Mouse (Mus musculus) CH12.LX (cell line): ENCODE data around the gene Cnksr1. TPM values are rescaled to one million over a fixed set of nuclear protein-coding genes. Genes with fewer than 3 reads are reported as not detected.

Experiments used
- DNase-seq: peaks from one replicate; pipeline ENCODE4 v3.0.0-alpha.2; 2013; ENCODE audit errors: extremely low read depth
- H3K27ac ChIP-seq: 2 replicates; pipeline ENCODE4 v1.5.1; 2012; ENCODE audit warnings: low read depth, mild to moderate bottlenecking, control low read depth, moderate library complexity; ENCODE audit not compliant: insufficient read depth
- H3K27me3 ChIP-seq: replicated peaks from 2 replicates; pipeline ENCODE3; 2012; ENCODE audit warnings: inconsistent platforms
- H3K36me3 ChIP-seq, 2 experiments: replicated peaks in 1 of 2; 2 replicates each; pipeline versions ENCODE3 to v1.6.1; 2012; ENCODE audit warnings: inconsistent platforms in 1 of 2, low read length in 1 of 2, mild to moderate bottlenecking in 1 of 2, mixed read lengths in 1 of 2, moderate library complexity in 1 of 2; ENCODE audit not compliant: control insufficient read depth in 1 of 2, insufficient read depth in 1 of 2
- H3K4me1 ChIP-seq, 2 experiments: 2 replicates each; pipeline ENCODE4 v1.6.1; 2012; ENCODE audit warnings: inconsistent platforms in 1 of 2, moderate library complexity in 1 of 2; ENCODE audit not compliant: insufficient read depth in 2 of 2, control insufficient read depth in 1 of 2
- H3K4me2 ChIP-seq: 2 replicates; pipeline ENCODE4 v1.6.1; 2012; ENCODE audit warnings: low read depth, mild to moderate bottlenecking, control low read depth; ENCODE audit not compliant: poor library complexity, insufficient read depth, severe bottlenecking
- H3K4me3 ChIP-seq, 3 experiments: fragments of 150-350 bp in 1 of 3; sonication (generic) in 1 of 3; replicated peaks in 1 of 3; 2 replicates each; pipeline versions ENCODE3 to v1.5.1; 2011 to 2012; ENCODE audit warnings: low read depth in 2 of 3, low read length in 2 of 3, mild to moderate bottlenecking in 2 of 3, moderate library complexity in 2 of 3, control low read depth in 1 of 3, improper control_type of control experiment in 1 of 3, inconsistent platforms in 1 of 3, mixed read lengths in 1 of 3; ENCODE audit not compliant: poor library complexity in 1 of 3
- H3K79me2 ChIP-seq: replicated peaks from 2 replicates; pipeline ENCODE4 v1.6.1; 2012; ENCODE audit warnings: mild to moderate bottlenecking, moderate library complexity; ENCODE audit not compliant: control insufficient read depth, poor library complexity, insufficient read depth, severe bottlenecking; ENCODE audit errors: extremely low read depth
- H3K9ac ChIP-seq: 2 replicates; pipeline ENCODE4 v1.6.1; 2012; ENCODE audit warnings: low read depth, mild to moderate bottlenecking, control low read depth, moderate library complexity; ENCODE audit not compliant: insufficient read depth
- H3K9me3 ChIP-seq: replicated peaks from 2 replicates; pipeline ENCODE3; 2012; ENCODE audit warnings: low read length, inconsistent platforms, mixed read lengths
- CTCF ChIP-seq, 2 experiments: IDR thresholded peaks in 1 of 2; conservative IDR thresholded peaks in 1 of 2; 2 replicates each; pipeline ENCODE4 v1.5.1; 2011 to 2012; ENCODE audit warnings: low read depth in 2 of 2, low read length in 2 of 2, improper control_type of control experiment in 1 of 2, inconsistent platforms in 1 of 2, mild to moderate bottlenecking in 1 of 2, moderate library complexity in 1 of 2
- E2F4 ChIP-seq: IDR thresholded peaks from 2 replicates; pipeline ENCODE4 v1.6.1; 2011; ENCODE audit warnings: low read depth, low read length, improper control_type of control experiment; ENCODE audit not compliant: insufficient replicate concordance
- GABPA ChIP-seq: IDR thresholded peaks from 2 replicates; pipeline ENCODE4 v1.6.1; 2012; ENCODE audit warnings: low read depth, low read length, improper control_type of control experiment, inconsistent platforms; ENCODE audit not compliant: insufficient replicate concordance
- HCFC1 ChIP-seq: IDR thresholded peaks from 2 replicates; pipeline ENCODE4 v1.6.1; 2012; ENCODE audit warnings: low read depth, mild to moderate bottlenecking, inconsistent platforms, low read length, improper control_type of control experiment
- IRF4 ChIP-seq: IDR thresholded peaks from 2 replicates; pipeline ENCODE4 v1.6.1; 2014; ENCODE audit warnings: low read depth, mild to moderate bottlenecking, inconsistent platforms, low read length, improper control_type of control experiment
- JUN ChIP-seq: IDR thresholded peaks from 2 replicates; pipeline ENCODE4 v1.6.1; 2011; ENCODE audit warnings: low read depth, mild to moderate bottlenecking, low read length, improper control_type of control experiment, moderate library complexity; ENCODE audit not compliant: insufficient read depth
- KAT2A ChIP-seq: IDR thresholded peaks from 2 replicates; pipeline ENCODE4 v1.6.1; 2012; ENCODE audit warnings: low read length, improper control_type of control experiment, inconsistent platforms; ENCODE audit not compliant: insufficient replicate concordance
- MAX ChIP-seq: IDR thresholded peaks from 2 replicates; pipeline ENCODE4 v1.6.1; 2011; ENCODE audit warnings: low read length, improper control_type of control experiment
- MAZ ChIP-seq: IDR thresholded peaks from 2 replicates; pipeline ENCODE4 v1.6.1; 2012; ENCODE audit warnings: low read depth, mild to moderate bottlenecking, inconsistent platforms, low read length, improper control_type of control experiment, moderate library complexity
- MEF2A ChIP-seq: IDR thresholded peaks from 2 replicates; pipeline ENCODE4 v1.6.1; 2014; ENCODE audit warnings: low read depth, mild to moderate bottlenecking, inconsistent platforms, low read length, improper control_type of control experiment, borderline replicate concordance
- MYC ChIP-seq: IDR thresholded peaks from 2 replicates; pipeline ENCODE4 v1.6.1; 2011; ENCODE audit warnings: low read depth, mild to moderate bottlenecking, improper control_type of control experiment, low read length
- NELFE ChIP-seq: IDR thresholded peaks from 2 replicates; pipeline ENCODE4 v1.6.1; 2011; ENCODE audit warnings: low read depth, low read length, improper control_type of control experiment
- POLR2A ChIP-seq: IDR thresholded peaks from 2 replicates; pipeline ENCODE4 v1.6.1; 2011; ENCODE audit warnings: low read depth, mild to moderate bottlenecking, improper control_type of control experiment, low read length
- POLR2AphosphoS2 ChIP-seq: IDR thresholded peaks from 2 replicates; pipeline ENCODE4 v1.6.1; 2011; ENCODE audit warnings: low read depth, low read length, improper control_type of control experiment
- RCOR1 ChIP-seq: conservative IDR thresholded peaks from 2 replicates; pipeline ENCODE4 v1.6.1; 2012; ENCODE audit warnings: low read depth, mild to moderate bottlenecking, inconsistent platforms, low read length, improper control_type of control experiment
- TBP ChIP-seq: conservative IDR thresholded peaks from 2 replicates; pipeline ENCODE4 v1.6.1; 2011; ENCODE audit warnings: low read depth, low read length, improper control_type of control experiment
- TCF12 ChIP-seq: IDR thresholded peaks from 2 replicates; pipeline ENCODE4 v1.6.1; 2014; ENCODE audit warnings: low read depth, mild to moderate bottlenecking, inconsistent platforms, low read length, improper control_type of control experiment
- UBTF ChIP-seq: IDR thresholded peaks from 2 replicates; pipeline ENCODE4 v1.6.1; 2012; ENCODE audit warnings: low read depth, mild to moderate bottlenecking, inconsistent platforms, low read length, improper control_type of control experiment, moderate library complexity
- ZNF384 ChIP-seq: IDR thresholded peaks from 2 replicates; pipeline ENCODE4 v1.6.1; 2012; ENCODE audit warnings: low read depth, low read length, improper control_type of control experiment, inconsistent platforms
- dilution Hi-C: fragments of 300-500 bp; cut with MboI; formaldehyde crosslinking; loops from 2 replicates; pipeline ENCODE4 v1.14.3; 2020; ENCODE audit warnings: low sequenced_read_pairs; ENCODE audit not compliant: extremely low pct_unique_long_range_greater_than_20kb, extremely low pct_ligation_motif_present
- in situ Hi-C: fragments of 300-500 bp; cut with MboI; formaldehyde crosslinking; loops from 3 replicates; pipeline ENCODE4 v1.14.3; 2019; ENCODE audit warnings: low sequenced_read_pairs, low pct_ligation_motif_present, low pct_unique_long_range_greater_than_20kb, mixed read lengths
- polyA plus RNA-seq: library from polyadenylated mRNA; unstranded; fragments of >175 nt; gene quantifications from 2 replicates; pipeline ENCODE4 v1.2.1, GENCODE M21; 2012; ENCODE audit warnings: low read depth; ENCODE audit not compliant: insufficient read length
- total RNA-seq, 2 experiments: library from RNA; depleted of rRNA; stranded (reverse); fragments of 300-350 nt in 1 of 2; fragments of >200 nt in 1 of 2; gene quantifications; 2 replicates each; pipeline ENCODE4 v1.2.3; 2012 to 2014

The Cnksr1 gene
- total and polyA plus RNA-seq, 3 experiments = 0.13 to 0.16 TPM; not detected in 1

GRCm38 (mm10) chr4:134254835-134255234, 16.6 kb upstream of the Cnksr1 start:
- no peaks in the 10 kb centered on the region for H3K36me3 ChIP-seq
- no peaks in the 10 kb centered on the region for H3K79me2 ChIP-seq
- in situ Hi-C loops = loop anchor here (25.0 kb wide), 1 partner anchor 232 kb away; the partner anchor contains the start of gene Paqr7
- no peak overlapping the region for H3K4me3 ChIP-seq
- no peak overlapping the region for H3K27ac ChIP-seq
- TF ChIP-seq CTCF (conservative IDR thresholded peaks at IDR 0.05 in 1 of 2, IDR thresholded peaks at IDR 0.05 in 1 of 2; ENCODE audit: low read depth in 2 of 2, low read length in 2 of 2) (no peak), RCOR1 (no peak), UBTF (no peak), MAZ (no peak), NELFE (no peak), KAT2A (no peak), MYC (no peak), TBP (no peak), E2F4 (no peak), HCFC1 (no peak), MEF2A (no peak), ZNF384 (no peak), GABPA (no peak), POLR2AphosphoS2 (no peak), MAX (no peak), POLR2A (no peak)
- no peak overlapping the region for H3K4me2 ChIP-seq
- DNase-seq = no peak
- no peak overlapping the region for H3K9ac ChIP-seq
- peaks cover 50% of the 10 kb centered on the region for H3K27me3 ChIP-seq
- dilution Hi-C loops = no loop called here
- H3K4me1 ChIP-seq = peaks cover 1 to 3% of the 10 kb centered on the region in 2 experiments; a peak in 3 of 4 replicates
- H3K9me3 ChIP-seq = peaks cover 12% of the 10 kb centered on the region

GRCm38 (mm10) chr4:134253722-134254324, 15.6 kb upstream of the Cnksr1 start, which contains the start of gene Grrp1:
TSS of gene Grrp1 (minus strand) at chr4:134254106.
- no peaks in the 10 kb centered on the region for H3K79me2 ChIP-seq
- TF ChIP-seq IRF4 (no peak), JUN (no peak), TCF12 (no peak), MAZ (no peak), RCOR1 (no peak)
- dilution Hi-C loops (no loop called here), in situ Hi-C loops (loop anchor here (25.0 kb wide), 1 partner anchor 233 kb away; the partner anchor contains the start of gene Paqr7)
- peaks cover 12% of the 10 kb centered on the region for H3K9me3 ChIP-seq
- H3K27ac ChIP-seq = no peak within 1 kb of the TSS
- H3K36me3 ChIP-seq = no peaks in the 10 kb centered on the region
- H3K27me3 ChIP-seq = peaks cover 60% of the 10 kb centered on the region
- no peak for DNase-seq
- H3K4me1 ChIP-seq = peaks cover 3 to 5% of the 10 kb centered on the region in 2 experiments; a peak in 3 of 4 replicates
- no peak within 1 kb of the TSS for H3K9ac ChIP-seq
- no peak within 1 kb of the TSS for H3K4me3 ChIP-seq
- no peak within 1 kb of the TSS for H3K4me2 ChIP-seq
